Mouse (Mus musculus) G1E (cell line): ENCODE measurements around the gene Notch4.

Experiments
- CTCF ChIP-seq: IDR thresholded peaks from 2 replicates; pipeline ENCODE4 v1.5.1; 2012; ENCODE audit warnings: low read depth, low read length, inconsistent platforms, mixed read lengths
- TAL1 ChIP-seq: conservative IDR thresholded peaks from 2 replicates; pipeline ENCODE4 v1.6.1; 2012; ENCODE audit warnings: low read depth, low read length, inconsistent platforms, mixed read lengths

DNA sequence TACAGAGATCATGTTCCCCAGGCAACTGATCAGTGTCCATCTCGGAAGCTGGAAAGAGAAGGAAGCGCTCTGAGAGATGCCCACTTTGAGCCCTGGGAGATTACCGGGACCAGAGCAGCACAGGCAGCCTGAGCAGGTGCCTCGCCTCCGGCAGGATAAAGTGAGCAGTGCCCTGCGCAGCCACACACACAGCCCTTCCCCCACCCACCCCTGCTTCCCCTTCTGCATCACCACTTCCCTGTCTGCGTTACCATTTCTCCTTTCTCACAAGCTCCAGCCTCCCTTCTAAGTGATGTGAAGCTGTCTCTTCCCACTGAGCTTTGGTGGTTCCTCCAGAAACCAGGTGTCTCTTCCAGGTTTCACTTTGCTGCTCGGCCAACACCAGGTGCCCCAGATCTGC, 2.9 kb upstream of the Notch4 start:
- no peak for TF ChIP-seq CTCF
- TF ChIP-seq TAL1: no peak
